Mouse (Mus musculus) limb, embryonic 10.5 days (tissue): Measurements from ENCODE around the gene Unc5a. TPM values are rescaled to one million over a fixed set of nuclear protein-coding genes. Genes with fewer than 3 reads are reported as not detected.
A peak's percentile ranks its signal among the peaks of the same experiment; 100 is the strongest.

Experiments used
- DNase-seq: peaks from one replicate; pipeline ENCODE4 v3.0.0-alpha.2; 2017; ENCODE audit warnings: low spot score
- H3K27ac ChIP-seq: fragments of 300-500 bp; sonication (generic); 2 replicates; pipeline ENCODE4 v1.5.1; 2016; ENCODE audit warnings: mild to moderate bottlenecking
- H3K27me3 ChIP-seq: fragments of 300-500 bp; sonication (generic); 2 replicates; pipeline ENCODE4 v1.6.1; 2016; ENCODE audit warnings: low read depth, mild to moderate bottlenecking; ENCODE audit not compliant: poor library complexity, severe bottlenecking
- H3K36me3 ChIP-seq: fragments of 300-500 bp; sonication (generic); 2 replicates; pipeline ENCODE4 v1.6.1; 2016; ENCODE audit warnings: mild to moderate bottlenecking, moderate library complexity
- H3K4me1 ChIP-seq: fragments of 300-500 bp; sonication (generic); 2 replicates; pipeline ENCODE4 v1.6.1; 2016
- H3K4me3 ChIP-seq: fragments of 300-500 bp; sonication (generic); 2 replicates; pipeline ENCODE4 v1.5.1; 2016; ENCODE audit warnings: mild to moderate bottlenecking, moderate library complexity
- H3K9me3 ChIP-seq: fragments of 300-500 bp; sonication (generic); replicated peaks from 2 replicates; pipeline ENCODE4 v1.6.1; 2016; ENCODE audit warnings: mild to moderate bottlenecking
- WGBS: fragments of 180-500 bp; shearing (Covaris S2); methylation state at CpG from one replicate; pipeline ENCODE4 v1.1.7; 2016; 5-methylcytosine and 5-hydroxymethylcytosine counted together
- polyA plus RNA-seq: library from polyadenylated mRNA; unstranded; fragments of >200 nt; fragmentation: Nextera tagmentation; extraction: Ambion mirVana; gene quantifications from 2 replicates; pipeline ENCODE4 v1.2.1, GENCODE M21; 2016

Unc5a gene
- polyA plus RNA-seq, 1 experiment from 2014 or later, result 1.3 TPM

GRCm38 (mm10) chr13:54960491-54960890, 11.3 kb downstream of the Unc5a start:
- Histone ChIP-seq H3K9me3 (no peaks in the 10 kb centered on the region), H3K36me3 (no peaks in the 10 kb centered on the region), H3K4me3 (no peak overlapping the region), H3K27me3 (peaks cover 47% of the 10 kb centered on the region), H3K27ac (no peak overlapping the region), H3K4me1 (peaks cover 55% of the 10 kb centered on the region)
- no peak for DNase-seq
- WGBS, result 74% methylated on average over 3 of the region's 3 CpGs

GRCm38 (mm10) chr13:54965256-54965655, 16.0 kb downstream of the Unc5a start:
- H3K9me3 ChIP-seq, result no peaks in the 10 kb centered on the region
- WGBS, result 91% methylated on average over 6 of the region's 6 CpGs
- no peak overlapping the region for H3K27ac ChIP-seq
- H3K27me3 ChIP-seq, result 0 out of 2 replicates have a peak, but pooled peaks cover 14% of the 10 kb centered on the region
- no peak overlapping the region for H3K4me3 ChIP-seq
- no peak for DNase-seq
- H3K4me1 ChIP-seq, result peaks cover 33% of the 10 kb centered on the region
- no peaks in the 10 kb centered on the region for H3K36me3 ChIP-seq

GRCm38 (mm10) chr13:54967501-54967900, 18.3 kb downstream of the Unc5a start:
- Histone ChIP-seq H3K27me3 (0 out of 2 replicates have a peak, but pooled peaks cover 10% of the 10 kb centered on the region), H3K4me3 (no peak overlapping the region), H3K27ac (no peak overlapping the region), H3K9me3 (no peaks in the 10 kb centered on the region), H3K36me3 (no peaks in the 10 kb centered on the region), H3K4me1 (peaks cover 32% of the 10 kb centered on the region)
- DNase-seq, result no peak
- 74% methylated on average over 11 of the region's 11 CpGs for WGBS

- no peak for DNase-seq
- Histone ChIP-seq H3K27me3 (0 out of 2 replicates have a peak, but pooled peaks cover 10% of the 10 kb centered on the region), H3K36me3 (no peaks in the 10 kb centered on the region), H3K27ac (no peak overlapping the region), H3K9me3 (no peaks in the 10 kb centered on the region), H3K4me1 (peaks cover 27% of the 10 kb centered on the region), H3K4me3 (no peak overlapping the region)
- 75% methylated on average over 5 of the region's 5 CpGs for WGBS
These were observed 19.4 kb downstream of the Unc5a start for GRCm38 (mm10) chr13:54968636-54969035.

GRCm38 (mm10) chr13:54969513-54969912, 20.3 kb downstream of the Unc5a start:
- Histone ChIP-seq H3K27me3 (0 out of 2 replicates have a peak, but pooled peaks cover 10% of the 10 kb centered on the region), H3K36me3 (no peaks in the 10 kb centered on the region), H3K4me1 (peaks cover 18% of the 10 kb centered on the region), H3K27ac (no peak overlapping the region), H3K9me3 (no peaks in the 10 kb centered on the region), H3K4me3 (no peak overlapping the region)
- no peak for DNase-seq
- WGBS, result 54% methylated on average over 9 of the region's 9 CpGs

GRCm38 (mm10) chr13:54970521-54971247, 21.5 kb downstream of the Unc5a start:
- H3K27me3 ChIP-seq, result 0 out of 2 replicates have a peak, but pooled peaks cover 10% of the 10 kb centered on the region
- peaks cover 14% of the 10 kb centered on the region for H3K4me1 ChIP-seq
- peak; percentile 90 for DNase-seq
- WGBS, result 43% methylated on average over 14 of the region's 14 CpGs
- H3K27ac ChIP-seq, result no peak overlapping the region
- H3K4me3 ChIP-seq, result no peak overlapping the region
- H3K36me3 ChIP-seq, result no peaks in the 10 kb centered on the region
- H3K9me3 ChIP-seq, result no peaks in the 10 kb centered on the region

GRCm38 (mm10) chr13:54975546-54975945, 26.3 kb downstream of the Unc5a start:
- no peak for DNase-seq
- Histone ChIP-seq H3K36me3 (no peaks in the 10 kb centered on the region), H3K4me1 (peaks cover 13% of the 10 kb centered on the region), H3K27ac (no peak overlapping the region), H3K27me3 (peaks cover 14% of the 10 kb centered on the region), H3K4me3 (no peak overlapping the region), H3K9me3 (no peaks in the 10 kb centered on the region)
- WGBS, result 70% methylated on average over 3 of the region's 3 CpGs

GRCm38 (mm10) chr13:54978804-54979203, 29.6 kb downstream of the Unc5a start:
- Histone ChIP-seq H3K4me3 (no peak overlapping the region), H3K27me3 (peaks cover 17% of the 10 kb centered on the region), H3K36me3 (no peaks in the 10 kb centered on the region), H3K27ac (no peak overlapping the region), H3K4me1 (peaks cover 18% of the 10 kb centered on the region), H3K9me3 (no peaks in the 10 kb centered on the region)
- DNase-seq, result no peak
- 55% methylated on average over 8 of the region's 8 CpGs for WGBS

GRCm38 (mm10) chr13:54980957-54981356, 31.7 kb downstream of the Unc5a start:
- DNase-seq, result no peak
- Histone ChIP-seq H3K9me3 (no peaks in the 10 kb centered on the region), H3K36me3 (no peaks in the 10 kb centered on the region), H3K4me1 (peaks cover 18% of the 10 kb centered on the region), H3K4me3 (no peak overlapping the region), H3K27ac (no peak overlapping the region), H3K27me3 (peaks cover 21% of the 10 kb centered on the region)
- whole genome bisulfite sequencing, result 79% methylated on average over 12 of the region's 12 CpGs

GRCm38 (mm10) chr13:54983001-54983400, 33.8 kb downstream of the Unc5a start:
- DNase-seq, result no peak
- no peak overlapping the region for H3K4me3 ChIP-seq
- H3K36me3 ChIP-seq, result no peaks in the 10 kb centered on the region
- no peaks in the 10 kb centered on the region for H3K9me3 ChIP-seq
- H3K27me3 ChIP-seq, result peaks cover 21% of the 10 kb centered on the region
- H3K4me1 ChIP-seq, result peaks cover 27% of the 10 kb centered on the region
- WGBS, result 79% methylated on average over 8 of the region's 8 CpGs
- H3K27ac ChIP-seq, result no peak overlapping the region

GRCm38 (mm10) chr13:54983614-54984013, 34.4 kb downstream of the Unc5a start:
- Histone ChIP-seq H3K4me3 (no peak overlapping the region), H3K36me3 (no peaks in the 10 kb centered on the region), H3K27me3 (peaks cover 19% of the 10 kb centered on the region), H3K4me1 (peaks cover 33% of the 10 kb centered on the region), H3K27ac (no peak overlapping the region), H3K9me3 (no peaks in the 10 kb centered on the region)
- DNase-seq, result no peak
- WGBS, result 69% methylated on average over 2 of the region's 2 CpGs

- no peaks in the 10 kb centered on the region for H3K9me3 ChIP-seq
- 81% methylated on average over 9 of the region's 9 CpGs for WGBS
- no peak overlapping the region for H3K4me3 ChIP-seq
- no peak for DNase-seq
- no peak overlapping the region for H3K27ac ChIP-seq
- no peaks in the 10 kb centered on the region for H3K36me3 ChIP-seq
- H3K4me1 ChIP-seq, result peaks cover 29% of the 10 kb centered on the region
- H3K27me3 ChIP-seq, result 0 out of 2 replicates have a peak, but pooled peaks cover 10% of the 10 kb centered on the region
These were observed 38.2 kb downstream of the Unc5a start for GRCm38 (mm10) chr13:54987405-54987804.

GRCm38 (mm10) chr13:54988181-54988760, 39.1 kb downstream of the Unc5a start:
- no peak for DNase-seq
- Histone ChIP-seq H3K4me3 (no peak overlapping the region), H3K27ac (no peak overlapping the region), H3K9me3 (no peaks in the 10 kb centered on the region), H3K27me3 (0 out of 2 replicates have a peak, but pooled peaks cover 13% of the 10 kb centered on the region), H3K4me1 (peaks cover 29% of the 10 kb centered on the region), H3K36me3 (no peaks in the 10 kb centered on the region)
- 48% methylated on average over 7 of the region's 7 CpGs for WGBS
